Mouse (Mus musculus) megakaryocyte-erythroid progenitor cell, adult 5-6 weeks (primary cell): ENCODE data around the gene Taf7l. TPM values are rescaled to one million over a fixed set of nuclear protein-coding genes. Genes with fewer than 3 reads are reported as not detected.

ENCODE experiments used
- ATAC-seq: replicated peaks from 2 replicates; pipeline ENCODE4 v1.8.0; 2016; ENCODE audit warnings: mild to moderate bottlenecking, inconsistent platforms; ENCODE audit not compliant: severe bottlenecking, poor library complexity, low FRiP score, low TSS enrichment
- total RNA-seq, 2 experiments: library from RNA; stranded (forward) in 1 of 2; stranded (reverse) in 1 of 2; fragments of 200-1000, 215-1000 nt in 1 of 2; fragments of >200 nt in 1 of 2; fragmentation: Nextera tagmentation in 1 of 2; gene quantifications; 2 replicates each; pipeline ENCODE4 v1.2.3; 2014 to 2017

Taf7l gene
- not detected in 2 replicates for total RNA-seq (2014; fragmentation: Nextera tagmentation)
- total RNA-seq (2017): not detected in 2 replicates

DNA sequence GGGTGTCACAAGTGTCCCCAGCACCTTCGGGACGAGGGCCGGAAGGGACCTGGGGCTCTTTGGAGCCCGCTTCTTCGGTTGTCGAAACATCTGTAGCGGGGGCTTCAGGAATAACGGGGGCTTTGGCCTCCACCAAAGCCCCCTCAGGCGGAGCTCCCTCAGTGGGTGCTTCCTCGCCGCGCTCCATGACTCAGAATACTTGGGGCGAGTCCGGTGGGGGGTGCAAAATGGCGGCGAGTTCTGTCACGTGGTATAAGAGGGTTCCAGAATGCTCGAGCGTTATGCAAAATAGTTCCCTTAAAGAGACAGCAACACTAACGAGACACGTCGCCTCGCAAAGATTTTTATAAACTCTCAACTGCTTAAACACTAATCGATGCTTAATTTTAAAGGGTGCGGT, at the start of gene Taf7l:
Taf7l (minus strand) TSS at position 201 of the 400 bp plus-strand sequence.
- no peak for ATAC-seq

- ATAC-seq: no peak
Measured at GRCm38 (mm10) chrX:134525260-134525659, 49.0 kb upstream of the Taf7l start.

- ATAC-seq: peak; percentile 80
Measured at GRCm38 (mm10) chrX:134523772-134524171, 47.5 kb upstream of the Taf7l start.

DNA sequence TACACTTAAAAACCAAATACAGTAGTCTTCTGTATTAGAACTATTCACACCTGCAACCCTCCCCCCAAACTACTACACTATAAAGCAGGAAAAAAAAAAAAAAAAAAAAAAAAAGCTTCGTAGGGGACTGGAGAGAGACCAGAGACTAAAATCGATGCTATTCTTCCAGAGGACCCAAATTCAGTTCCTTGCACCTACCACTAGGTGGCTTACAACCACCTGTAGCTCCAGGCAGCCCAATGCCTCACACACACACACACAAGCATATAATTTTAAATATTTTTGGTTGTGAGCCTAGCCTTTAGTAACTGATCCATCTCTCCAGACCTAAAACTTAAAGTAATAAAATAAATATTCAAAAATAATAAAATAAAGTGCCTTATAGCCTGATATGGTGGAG, 33.2 kb upstream of the Taf7l start:
- ATAC-seq: peak; percentile 65; the same call in 1 of the 2 replicates

DNA sequence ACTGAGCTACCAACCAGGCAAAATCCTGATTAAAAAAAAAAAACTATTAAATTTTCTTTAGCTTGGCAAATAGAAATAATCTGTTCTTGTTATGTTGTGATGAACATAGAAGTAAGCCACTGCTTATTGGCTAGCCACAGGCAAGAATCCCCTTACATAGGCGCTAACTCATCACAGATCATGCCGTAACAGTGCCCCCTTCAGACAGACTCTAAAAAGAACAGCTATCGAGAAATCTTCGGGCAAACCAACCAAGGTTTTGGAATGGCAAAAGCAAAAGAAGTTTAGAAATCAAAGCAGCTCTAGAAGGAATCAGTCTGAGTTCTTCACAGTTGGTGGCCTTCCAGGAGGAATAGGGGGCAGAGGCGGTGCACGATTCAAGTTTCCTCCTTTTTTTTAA, 31.7 kb upstream of the Taf7l start:
- ATAC-seq: no peak

DNA sequence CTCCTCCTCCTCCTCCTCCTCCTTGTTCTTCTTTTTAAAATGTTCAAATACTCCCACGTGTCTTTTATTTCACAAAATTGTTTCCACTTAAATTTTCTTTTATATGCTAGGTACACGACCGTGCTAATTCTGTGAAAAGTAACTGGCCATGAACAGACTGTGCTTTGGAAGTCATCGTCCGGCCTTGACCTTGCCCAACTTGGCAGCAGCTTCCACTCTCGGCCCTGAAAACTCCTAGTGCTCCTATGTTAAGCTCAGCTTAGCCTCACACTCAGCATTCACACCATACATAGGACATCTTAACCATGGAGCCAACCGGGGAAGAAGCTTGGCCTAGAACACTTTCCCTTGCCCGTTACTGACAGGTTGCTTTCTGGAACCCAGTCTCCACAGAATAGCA, 24.4 kb upstream of the Taf7l start:
- no peak for ATAC-seq

DNA sequence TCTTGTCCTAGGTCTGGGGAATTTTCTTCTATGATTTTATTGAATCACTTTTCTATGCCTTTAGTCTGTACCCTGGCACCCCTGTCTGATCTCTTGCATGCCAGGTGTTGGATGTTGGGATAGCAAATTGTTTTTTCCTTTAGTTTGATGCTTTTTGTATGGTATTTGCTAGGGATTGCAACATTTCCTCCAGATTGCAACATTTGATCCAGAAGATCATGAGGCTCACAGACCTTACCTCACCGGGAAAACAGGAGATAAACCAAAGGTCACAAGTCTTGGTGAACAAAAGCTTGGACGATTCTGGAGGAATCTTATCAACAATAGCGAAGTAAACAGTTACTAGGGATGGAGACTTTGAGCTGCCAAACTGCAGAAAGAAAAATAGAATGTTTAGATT, 5.4 kb upstream of the Taf7l start:
- no peak for ATAC-seq

DNA sequence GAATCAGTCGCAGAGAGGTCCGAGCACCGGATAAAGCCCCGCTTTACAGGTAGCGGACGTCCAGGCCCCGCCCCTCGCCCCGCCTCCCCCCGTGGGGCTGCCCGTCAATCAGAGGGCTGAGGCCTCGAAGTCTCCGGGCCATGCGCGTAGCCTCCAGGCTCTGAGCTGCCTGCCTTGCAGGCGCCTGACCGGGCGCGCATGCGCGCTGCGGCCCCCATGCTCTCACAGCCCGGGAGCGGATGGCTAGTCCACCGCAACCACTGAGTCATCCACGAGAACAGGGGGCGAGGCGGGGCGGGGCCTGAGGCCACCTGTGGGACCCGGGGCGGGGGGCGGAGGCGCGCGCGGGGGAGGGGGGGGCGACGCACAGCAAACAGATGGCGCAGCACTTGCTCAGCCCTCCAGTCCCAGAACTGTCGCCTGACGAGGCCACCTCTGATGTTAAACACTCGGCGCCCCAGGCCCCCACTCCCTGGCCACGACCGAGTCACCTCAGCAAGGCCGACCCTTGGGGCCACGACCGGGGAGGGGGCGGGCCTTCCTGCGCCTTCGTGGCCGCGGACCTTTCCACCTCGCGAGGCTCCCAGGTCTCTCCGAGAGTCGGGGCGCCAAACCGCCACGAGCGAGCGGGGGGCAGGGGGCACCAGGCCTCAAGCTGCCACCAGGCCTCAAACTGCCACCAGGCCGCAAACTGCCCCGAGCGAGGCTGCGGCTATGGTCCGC, 1.1 kb downstream of the Taf7l start:
- ATAC-seq: no peak

- ATAC-seq: no peak
Measured at GRCm38 (mm10) chrX:134427307-134427706, 49.0 kb downstream of the Taf7l start.

DNA sequence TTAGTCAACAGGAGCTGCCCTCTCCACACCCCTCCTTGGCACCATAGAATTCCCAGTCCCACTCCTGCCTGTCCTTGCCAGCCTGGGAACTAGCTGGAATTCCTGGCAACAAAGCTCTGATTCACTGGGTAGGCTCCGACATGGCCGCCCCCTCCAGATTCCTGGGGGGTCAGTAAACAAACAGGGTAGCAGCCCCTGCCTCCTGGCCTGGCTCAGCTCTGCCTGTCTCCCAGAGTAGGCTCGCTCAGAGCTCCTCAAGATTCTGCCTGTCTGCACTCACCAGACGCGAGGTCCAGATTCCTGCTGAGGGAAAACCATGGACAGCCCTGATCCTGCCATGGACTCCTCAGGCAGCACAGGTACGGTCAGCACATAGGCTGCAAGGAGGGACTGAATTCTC, 49.5 kb downstream of the Taf7l start:
- ATAC-seq: no peak

DNA sequence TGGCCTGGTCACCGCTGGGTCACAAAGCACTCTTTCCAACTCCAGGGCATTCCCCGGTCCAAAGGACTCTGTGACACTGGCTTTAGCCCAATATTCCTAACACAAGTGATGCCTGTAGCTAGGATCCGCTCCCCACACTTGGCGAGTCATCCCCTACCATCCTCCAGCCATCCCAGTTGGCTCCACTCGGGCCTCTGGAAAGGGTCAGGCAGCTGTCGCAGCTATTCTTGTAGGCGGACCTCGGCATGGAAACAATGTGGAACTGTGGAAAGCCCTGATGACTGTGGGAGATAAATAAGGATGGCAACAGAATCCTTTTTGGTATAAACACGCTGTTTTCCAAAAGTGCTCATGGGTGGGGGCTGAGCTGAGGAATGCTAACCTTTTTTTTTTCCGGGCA, 50.5 kb downstream of the Taf7l start:
- no peak for ATAC-seq

DNA sequence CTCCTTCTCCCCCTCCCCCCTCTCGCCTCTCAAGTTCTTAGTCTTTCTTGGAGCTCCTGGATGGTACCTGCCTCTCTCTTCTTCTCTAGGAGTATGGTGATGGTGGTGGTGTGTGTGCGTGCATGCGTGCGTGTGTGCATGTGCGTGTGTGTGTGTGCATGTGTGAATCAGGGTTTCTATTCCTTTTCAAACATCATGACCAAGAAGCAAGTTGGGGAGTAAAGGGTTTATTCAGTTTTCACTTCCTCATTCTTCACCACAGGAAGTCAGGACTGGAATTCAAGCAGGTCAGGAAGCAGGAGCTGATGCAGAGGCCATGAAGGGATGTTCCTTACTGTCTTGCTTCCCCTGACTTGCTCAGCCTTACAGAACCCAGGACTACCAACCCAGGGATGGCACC, 52.0 kb downstream of the Taf7l start:
- no peak for ATAC-seq

GRCm38 (mm10) chrX:134420097-134420496, 56.2 kb downstream of the Taf7l start:
- ATAC-seq: no peak

DNA sequence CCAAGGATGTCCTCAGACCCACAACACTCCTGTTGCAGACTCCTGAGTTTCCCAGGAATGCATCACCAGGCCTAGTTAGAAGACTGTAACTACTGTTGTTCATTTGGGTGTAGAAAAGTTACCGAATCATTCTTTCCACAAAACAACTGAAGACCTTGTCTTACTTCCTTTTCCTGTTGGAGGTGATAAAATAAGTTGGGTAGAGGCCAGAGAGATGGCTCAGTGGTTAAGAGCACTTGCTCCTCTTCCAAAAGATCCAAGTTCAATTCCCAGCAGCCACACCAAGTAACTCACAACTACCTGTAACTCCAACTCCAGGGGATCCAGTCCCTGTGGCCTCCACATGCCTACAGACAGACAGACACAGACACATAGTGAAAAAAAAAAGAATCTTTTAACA, 64.2 kb downstream of the Taf7l start:
- ATAC-seq: no peak

Other genes with a start within 250 kb of the Taf7l start
- 14.9 and 18.3 TPM in 2 replicates for gene Trmt2b, start 199.5 kb downstream of the Taf7l start, total RNA-seq (2014; fragmentation: Nextera tagmentation)
- gene Trmt2b, start 199.5 kb downstream of the Taf7l start, total RNA-seq (2017): 19.7 and 22.8 TPM in 2 replicates
- 0.31 TPM in 1 of 2 replicates, not detected in the other for gene Tmem35a, start 181.3 kb downstream of the Taf7l start, total RNA-seq (2014; fragmentation: Nextera tagmentation)
- gene Tmem35a, start 181.3 kb downstream of the Taf7l start, total RNA-seq (2017): not detected in 2 replicates
- gene Cenpi, start 168.4 kb downstream of the Taf7l start, total RNA-seq (2014; fragmentation: Nextera tagmentation): 26.4 and 33.6 TPM in 2 replicates
- gene Cenpi, start 168.4 kb downstream of the Taf7l start, total RNA-seq (2017): 28.4 and 35.3 TPM in 2 replicates
- 0.87 TPM in 1 of 2 replicates, not detected in the other for gene Drp2, start 71.9 kb downstream of the Taf7l start, total RNA-seq (2014; fragmentation: Nextera tagmentation)
- gene Drp2, start 71.9 kb downstream of the Taf7l start, total RNA-seq (2017): 0.05 and 0.53 TPM in 2 replicates
- gene Timm8a1, start 65.4 kb upstream of the Taf7l start, total RNA-seq (2014; fragmentation: Nextera tagmentation): 123 and 148 TPM in 2 replicates
- 214 and 241 TPM in 2 replicates for gene Timm8a1, start 65.4 kb upstream of the Taf7l start, total RNA-seq (2017)
- 52.5 and 52.7 TPM in 2 replicates for gene Btk, start 107.1 kb upstream of the Taf7l start, total RNA-seq (2014; fragmentation: Nextera tagmentation)
- gene Btk, start 107.1 kb upstream of the Taf7l start, total RNA-seq (2017): 116 and 120 TPM in 2 replicates
- gene Rpl36a, start 109.2 kb upstream of the Taf7l start, total RNA-seq (2014; fragmentation: Nextera tagmentation): 2,126 and 2,307 TPM in 2 replicates
- 7,427 and 9,426 TPM in 2 replicates for gene Rpl36a, start 109.2 kb upstream of the Taf7l start, total RNA-seq (2017)
- 0.87 and 2.3 TPM in 2 replicates for gene Gla, start 124.6 kb upstream of the Taf7l start, total RNA-seq (2014; fragmentation: Nextera tagmentation)
- 5.5 and 6.1 TPM in 2 replicates for gene Gla, start 124.6 kb upstream of the Taf7l start, total RNA-seq (2017)
- gene Hnrnph2, start 124.7 kb upstream of the Taf7l start, total RNA-seq (2014; fragmentation: Nextera tagmentation): 77.3 and 79.5 TPM in 2 replicates
- gene Hnrnph2, start 124.7 kb upstream of the Taf7l start, total RNA-seq (2017): 145 and 188 TPM in 2 replicates
- 0.30 TPM in 1 of 2 replicates, not detected in the other for gene Armcx4, start 210.0 kb upstream of the Taf7l start, total RNA-seq (2014; fragmentation: Nextera tagmentation)
- 0.05 and 0.34 TPM in 2 replicates for gene Armcx4, start 210.0 kb upstream of the Taf7l start, total RNA-seq (2017)
- 4.4 and 4.5 TPM in 2 replicates for gene Armcx1, start 241.5 kb upstream of the Taf7l start, total RNA-seq (2014; fragmentation: Nextera tagmentation)
- gene Armcx1, start 241.5 kb upstream of the Taf7l start, total RNA-seq (2017): 10.6 and 19.0 TPM in 2 replicates